Mouse (Mus musculus): Measurements from ENCODE around the gene Klhl9.

Klhl9 gene

DNA sequence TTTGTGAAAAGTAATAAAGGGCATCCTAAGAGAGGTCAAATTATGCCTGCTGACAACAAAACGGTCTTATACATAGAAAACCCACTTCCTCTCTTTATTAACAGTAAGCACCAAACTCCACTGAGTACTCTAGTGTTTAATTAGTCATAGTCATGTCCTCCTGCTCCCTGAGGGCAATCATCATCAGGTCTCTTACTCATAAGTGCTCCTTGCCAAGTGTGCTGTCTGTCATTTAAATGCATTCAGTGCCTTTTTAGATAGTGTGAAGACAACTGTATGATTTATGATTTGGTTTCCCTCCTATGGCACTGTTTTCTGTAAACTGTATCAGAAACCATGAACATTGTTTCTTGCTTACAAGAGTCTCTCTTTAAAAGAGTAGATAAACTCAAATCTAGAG lies 8.0 kb downstream of the Klhl9 start:
- DNase-seq, result no peak

DNA sequence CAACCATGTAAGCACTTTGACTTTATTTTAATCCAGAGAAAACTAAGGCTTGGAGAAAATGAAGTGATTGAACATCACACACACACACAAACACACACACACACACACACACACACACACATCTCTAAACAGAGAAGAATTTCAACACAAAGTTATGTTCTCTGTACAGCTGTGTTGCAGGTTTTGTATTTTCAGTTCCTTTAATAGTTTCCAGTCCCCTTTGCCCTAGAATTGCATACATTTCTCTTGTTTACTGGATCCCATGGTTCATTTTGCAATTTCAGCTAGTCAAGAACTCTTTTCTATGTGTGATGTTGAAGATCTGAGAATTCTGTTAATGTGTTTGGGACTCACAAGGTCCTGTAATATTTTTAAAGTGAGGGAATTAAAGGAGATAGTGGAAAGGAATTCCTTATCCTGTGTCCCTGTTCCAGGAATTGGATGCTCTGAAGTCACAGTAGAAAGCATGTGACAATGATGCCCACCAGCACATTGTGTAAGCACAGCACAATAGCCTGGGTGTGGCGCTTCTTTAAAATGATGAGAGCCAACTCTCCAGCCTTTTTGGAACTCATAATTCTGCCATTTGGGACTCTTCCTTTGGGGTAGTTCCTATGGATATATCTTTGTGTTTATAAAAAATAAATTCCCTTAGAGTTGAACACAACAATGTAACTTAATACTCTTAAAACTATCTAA lies 15.0 kb downstream of the Klhl9 start:
- peak; percentile 81 for DNase-seq

GRCm38 (mm10) chr4:88705924-88706323 lies 16.3 kb downstream of the Klhl9 start:
- peak; percentile 88 for DNase-seq

GRCm38 (mm10) chr4:88699301-88699700 lies 23.0 kb downstream of the Klhl9 start:
- DNase-seq, result no peak

DNA sequence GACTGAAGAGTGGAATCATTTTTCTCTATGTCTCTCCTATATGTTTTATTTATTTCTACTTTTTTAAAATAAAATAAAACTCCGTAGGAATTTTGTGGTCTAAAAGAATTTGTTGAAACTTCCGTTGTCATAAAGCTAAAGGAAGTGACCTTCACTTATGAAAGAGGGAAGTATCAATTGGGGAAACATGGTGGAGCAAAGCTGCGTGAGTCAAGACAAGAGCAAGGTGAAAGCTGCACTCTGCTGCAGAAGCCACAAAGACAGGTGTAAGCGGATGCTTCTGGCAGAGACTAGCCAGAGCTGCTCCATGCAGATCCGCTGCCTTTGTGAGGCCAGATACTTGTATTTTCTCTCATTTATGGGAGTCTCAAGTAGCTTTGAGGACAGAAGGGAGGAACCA lies 23.5 kb downstream of the Klhl9 start:
- DNase-seq, result no peak

GRCm38 (mm10) chr4:88697753-88698152 lies 24.5 kb downstream of the Klhl9 start:
- DNase-seq, result no peak

GRCm38 (mm10) chr4:88697108-88697507 lies 25.2 kb downstream of the Klhl9 start:
- no peak for DNase-seq

GRCm38 (mm10) chr4:88696237-88696884 lies 25.9 kb downstream of the Klhl9 start:
- peak; percentile 94 for DNase-seq

GRCm38 (mm10) chr4:88693392-88693791 lies 28.9 kb downstream of the Klhl9 start:
- DNase-seq, result no peak

- DNase-seq, result no peak
Observed at GRCm38 (mm10) chr4:88692537-88692936, 29.7 kb downstream of the Klhl9 start.

- no peak for DNase-seq
Observed at GRCm38 (mm10) chr4:88691259-88691658, 31.0 kb downstream of the Klhl9 start, which contains the start of gene Ifnab. Ifnab (minus strand) TSS chr4:88691359.

GRCm38 (mm10) chr4:88683812-88684211 lies 38.5 kb downstream of the Klhl9 start, which contains the start of gene Ifna2:
Ifna2 (minus strand) TSS chr4:88683912.
- no peak for DNase-seq

GRCm38 (mm10) chr4:88681353-88681752 lies 40.9 kb downstream of the Klhl9 start:
- DNase-seq, result no peak

DNA sequence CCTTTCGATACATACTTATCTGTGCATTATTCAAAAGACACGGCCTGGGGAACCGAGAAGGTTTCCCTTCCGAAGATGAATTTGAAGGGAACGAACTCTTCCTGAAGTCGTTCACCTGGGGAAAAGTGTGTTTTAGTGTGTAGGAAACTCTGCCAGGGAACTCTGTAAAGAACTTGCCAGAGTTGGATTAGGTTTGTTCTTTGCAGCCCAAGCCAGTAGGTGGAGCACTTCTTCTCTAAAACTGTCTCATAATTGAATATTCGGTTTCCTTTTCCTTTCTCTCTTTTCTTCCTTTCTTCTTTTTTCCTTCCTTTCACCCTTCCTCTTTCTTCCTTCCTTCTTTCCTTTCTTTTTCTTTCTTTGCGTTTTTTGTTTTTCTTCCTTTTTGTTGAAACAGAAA lies 41.9 kb downstream of the Klhl9 start:
- DNase-seq, result no peak

GRCm38 (mm10) chr4:88676824-88677223 lies 45.4 kb downstream of the Klhl9 start, which contains the start of gene Ifna16:
Ifna16 (minus strand) TSS chr4:88676924.
- no peak for DNase-seq
